Mouse (Mus musculus) small intestine, adult 2 months (tissue): ENCODE measurements around the gene Vps33b. TPM values are rescaled to one million over a fixed set of nuclear protein-coding genes. Genes with fewer than 3 reads are reported as not detected.

Experiments used
- H3K27ac ChIP-seq: fragments of 200-500 bp; 2 replicates; pipeline ENCODE4 v1.5.1; 2012; ENCODE audit warnings: low read depth, low read length, control low read depth, inconsistent platforms; ENCODE audit not compliant: insufficient read depth
- H3K27me3 ChIP-seq: fragments of 200-500 bp; 2 replicates; pipeline ENCODE4 v1.6.1; 2012; ENCODE audit warnings: mild to moderate bottlenecking, moderate library complexity, low read length, inconsistent platforms; ENCODE audit not compliant: control insufficient read depth, insufficient read depth
- H3K36me3 ChIP-seq: fragments of 200-500 bp; 2 replicates; pipeline ENCODE4 v1.6.1; 2012; ENCODE audit warnings: mild to moderate bottlenecking, low read length, control low read depth, inconsistent platforms; ENCODE audit not compliant: control insufficient read depth, insufficient read depth
- H3K4me1 ChIP-seq: fragments of 200-500 bp; 2 replicates; pipeline ENCODE4 v1.6.1; 2012; ENCODE audit warnings: low read length, inconsistent platforms, mixed read lengths; ENCODE audit not compliant: control insufficient read depth, insufficient read depth, insufficient read length
- H3K4me3 ChIP-seq: fragments of 200-500 bp; 2 replicates; pipeline ENCODE4 v1.5.1; 2012; ENCODE audit warnings: low read depth, mild to moderate bottlenecking, control low read depth, inconsistent platforms, low read length, moderate library complexity
- CTCF ChIP-seq: fragments of 200-500 bp; IDR thresholded peaks from 2 replicates; pipeline ENCODE4 v1.5.1; 2012; ENCODE audit warnings: low read depth, mild to moderate bottlenecking, control low read depth, inconsistent platforms, low read length, moderate library complexity, mixed read lengths; ENCODE audit not compliant: insufficient replicate concordance, insufficient read length; ENCODE audit errors: extremely low read depth
- POLR2A ChIP-seq: fragments of 200-500 bp; IDR thresholded peaks from 2 replicates; pipeline ENCODE4 v1.6.1; 2012; ENCODE audit warnings: low read depth, mild to moderate bottlenecking, control low read depth, inconsistent platforms, low read length, moderate library complexity
- WGBS: fragments of 180-500 bp; shearing (Covaris S2); methylation state at CpG from one replicate; pipeline ENCODE4 v1.1.7; 2018; 5-methylcytosine and 5-hydroxymethylcytosine counted together
- polyA plus RNA-seq: library from polyadenylated mRNA; depleted of rRNA; stranded (reverse); fragments of >200 nt; gene quantifications from 2 replicates; pipeline ENCODE4 v1.2.3, GENCODE M21; 2012

Gene Vps33b
- polyA plus RNA-seq, 1 experiment, result 17.8 TPM

GRCm38 (mm10) chr7:80299568-80299967 is 30.1 kb downstream of the Vps33b start:
- 17% methylated on average over 3 of the region's 3 CpGs for WGBS

GRCm38 (mm10) chr7:80301522-80301921 is 32.1 kb downstream of the Vps33b start:
- no peak overlapping the region for H3K4me3 ChIP-seq
- 89% methylated on average over 2 of the region's 2 CpGs for WGBS
- no peak overlapping the region for H3K27ac ChIP-seq
- no peak for TF ChIP-seq POLR2A
- 0 out of 2 replicates have a peak, but pooled peaks have one; percentile 11 for TF ChIP-seq CTCF
- H3K36me3 ChIP-seq, result peaks cover 25% of the 10 kb centered on the region
- H3K4me1 ChIP-seq, result peaks cover 8% of the 10 kb centered on the region; the same call in 1 of the 2 replicates
- no peaks in the 10 kb centered on the region for H3K27me3 ChIP-seq

More at GRCm38 (mm10) chr7:80299568-80299967, 30.1 kb downstream of the Vps33b start:
- TF ChIP-seq CTCF, result no peak
- no peak for TF ChIP-seq POLR2A
- Histone ChIP-seq H3K36me3 (peaks cover 13% of the 10 kb centered on the region), H3K27me3 (no peaks in the 10 kb centered on the region), H3K4me3 (peak overlapping the region; percentile 33), H3K4me1 (peaks cover 8% of the 10 kb centered on the region; the same call in 1 of the 2 replicates), H3K27ac (peak overlapping the region; percentile 59)

GRCm38 (mm10) chr7:80307766-80308165 is 38.3 kb downstream of the Vps33b start:
- Histone ChIP-seq H3K36me3 (peaks cover 41% of the 10 kb centered on the region), H3K27me3 (no peaks in the 10 kb centered on the region), H3K4me1 (no peaks in the 10 kb centered on the region), H3K4me3 (no peak overlapping the region), H3K27ac (no peak overlapping the region)
- WGBS, result 73% methylated on average over 3 of the region's 3 CpGs
- TF ChIP-seq POLR2A (no peak), CTCF (no peak)

GRCm38 (mm10) chr7:80310771-80311170 is 41.3 kb downstream of the Vps33b start:
- WGBS, result 82% methylated on average over 7 of the region's 7 CpGs
- Histone ChIP-seq H3K27ac (no peak overlapping the region), H3K4me1 (no peaks in the 10 kb centered on the region), H3K27me3 (no peaks in the 10 kb centered on the region), H3K36me3 (peaks cover 40% of the 10 kb centered on the region), H3K4me3 (no peak overlapping the region)
- TF ChIP-seq POLR2A (no peak), CTCF (no peak)

GRCm38 (mm10) chr7:80315733-80316132 is 46.3 kb downstream of the Vps33b start:
- Histone ChIP-seq H3K4me3 (no peak overlapping the region), H3K36me3 (peaks cover 34% of the 10 kb centered on the region), H3K27me3 (no peaks in the 10 kb centered on the region), H3K4me1 (no peaks in the 10 kb centered on the region), H3K27ac (no peak overlapping the region)
- WGBS, result 79% methylated on average over 2 of the region's 2 CpGs
- TF ChIP-seq CTCF, result no peak
- no peak for TF ChIP-seq POLR2A

- no peaks in the 10 kb centered on the region for H3K4me1 ChIP-seq
Measured at GRCm38 (mm10) chr7:80317439-80318115, 48.1 kb downstream of the Vps33b start.

GRCm38 (mm10) chr7:80318670-80319069 is 49.2 kb downstream of the Vps33b start:
- Histone ChIP-seq H3K27me3 (no peaks in the 10 kb centered on the region), H3K4me1 (peaks cover 4% of the 10 kb centered on the region; the same call in 1 of the 2 replicates), H3K4me3 (no peak overlapping the region), H3K36me3 (peaks cover 24% of the 10 kb centered on the region), H3K27ac (no peak overlapping the region)
- 96% methylated on average over 4 of the region's 4 CpGs for WGBS
- no peak for TF ChIP-seq CTCF
- no peak for TF ChIP-seq POLR2A

More at GRCm38 (mm10) chr7:80317439-80318115, 48.1 kb downstream of the Vps33b start:
- Histone ChIP-seq H3K27ac (no peak overlapping the region), H3K36me3 (peaks cover 27% of the 10 kb centered on the region), H3K4me3 (no peak overlapping the region), H3K27me3 (no peaks in the 10 kb centered on the region)
- TF ChIP-seq POLR2A (no peak), CTCF (no peak)
- 71% methylated on average over 1 of the region's 1 CpGs for WGBS
